Mouse (Mus musculus) left cerebral cortex, adult 8-10 months (tissue): ENCODE data around the gene Lrit3. TPM values are rescaled to one million over a fixed set of nuclear protein-coding genes. Genes with fewer than 3 reads are reported as not detected.
"Not testable (repeated sequence)": the region's sequence is repeated elsewhere in the genome, so short reads cannot be mapped to it uniquely, and the experiment has no call there.

Experiments
- DNase-seq, 2 experiments: peaks; one replicate each; pipeline ENCODE4 v3.0.0; 2022; ENCODE audit warnings: low spot score in 2 of 2
- total RNA-seq, 4 experiments: library from RNA; stranded (reverse); gene quantifications; 2 replicates each; pipeline ENCODE4 v1.2.4; 2022

The Lrit3 gene
- total RNA-seq, 4 experiments from 2014 or later, result 0.20 to 0.21 TPM; not detected in 2

DNA sequence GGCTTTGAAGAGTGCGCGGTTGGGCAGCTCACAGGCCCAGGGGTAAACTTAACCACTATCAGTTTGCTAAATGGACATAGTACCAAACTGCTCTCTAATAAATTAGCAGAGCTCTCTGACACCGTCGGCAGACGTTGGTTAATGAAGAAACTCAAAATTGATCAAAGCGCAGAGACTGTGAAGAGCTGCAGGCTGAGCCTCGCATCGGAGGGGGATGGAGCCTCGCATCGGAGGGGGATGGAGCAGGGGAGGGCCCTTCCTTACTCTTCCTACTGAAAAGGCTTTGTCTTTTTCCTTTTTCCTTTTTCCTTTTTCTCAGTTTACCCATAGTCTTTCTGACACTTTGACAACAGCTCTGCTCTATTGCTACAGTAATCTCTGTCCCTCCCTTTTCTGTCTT lies 22.4 kb downstream of the Lrit3 start:
- DNase-seq, result no peak

DNA sequence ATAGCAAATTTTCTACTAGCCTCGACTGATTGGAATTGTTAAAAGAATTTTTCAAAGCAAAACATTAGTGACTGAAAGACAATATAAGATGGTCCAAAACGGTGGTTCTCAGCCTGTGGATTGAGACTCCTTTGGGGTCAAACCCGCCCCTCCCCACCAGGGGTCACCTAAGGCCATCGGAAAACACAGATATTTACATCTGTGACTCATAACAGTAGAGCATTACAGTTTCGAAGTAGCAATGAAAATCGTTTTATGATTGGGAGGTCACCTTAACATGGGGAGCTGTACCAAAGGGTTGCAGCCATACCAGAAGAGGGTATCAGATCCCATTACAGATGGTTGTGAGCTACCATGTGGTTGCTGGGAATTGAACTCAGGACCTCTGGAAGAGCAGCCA lies 32.6 kb downstream of the Lrit3 start:
- DNase-seq, result no peak

DNA sequence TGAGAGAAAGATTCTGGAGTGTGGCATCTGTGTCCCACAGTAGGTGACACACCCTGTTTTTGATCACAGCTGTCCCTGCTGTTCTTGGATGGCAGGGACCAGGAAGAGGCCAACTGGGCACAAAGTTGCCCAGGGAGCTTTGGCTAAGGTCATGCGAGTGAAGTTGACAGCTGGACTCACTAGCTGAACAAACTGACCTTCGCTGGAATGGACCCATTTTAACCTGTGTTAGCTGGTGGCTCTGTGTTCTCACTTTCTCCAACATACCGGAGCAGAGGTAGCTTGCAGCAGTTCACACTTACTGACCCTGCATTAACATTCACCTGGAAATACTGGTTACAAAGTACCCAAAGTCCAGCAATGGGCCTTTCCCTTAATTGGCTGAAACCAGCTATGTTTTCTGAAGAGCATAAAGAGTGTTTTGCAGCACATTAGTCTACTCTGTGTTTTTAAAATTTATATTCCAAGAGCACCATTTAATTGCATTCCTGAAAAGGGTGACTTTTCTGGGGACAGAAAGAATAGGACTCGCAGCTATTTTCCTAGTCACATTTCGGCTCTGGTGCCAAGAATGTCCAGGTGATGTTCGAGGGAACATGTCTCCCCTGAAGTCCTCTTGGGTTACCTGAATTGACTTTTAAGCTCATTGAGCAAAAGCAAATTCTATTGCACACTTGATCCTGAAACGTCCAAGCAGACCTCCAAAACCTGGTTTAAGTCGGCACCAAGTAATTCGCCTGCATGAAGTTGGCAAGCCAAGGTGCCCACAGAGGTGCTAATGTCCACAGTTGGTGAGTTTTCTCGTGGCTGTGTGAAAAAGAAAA lies 36.6 kb downstream of the Lrit3 start:
- no peak for DNase-seq

DNA sequence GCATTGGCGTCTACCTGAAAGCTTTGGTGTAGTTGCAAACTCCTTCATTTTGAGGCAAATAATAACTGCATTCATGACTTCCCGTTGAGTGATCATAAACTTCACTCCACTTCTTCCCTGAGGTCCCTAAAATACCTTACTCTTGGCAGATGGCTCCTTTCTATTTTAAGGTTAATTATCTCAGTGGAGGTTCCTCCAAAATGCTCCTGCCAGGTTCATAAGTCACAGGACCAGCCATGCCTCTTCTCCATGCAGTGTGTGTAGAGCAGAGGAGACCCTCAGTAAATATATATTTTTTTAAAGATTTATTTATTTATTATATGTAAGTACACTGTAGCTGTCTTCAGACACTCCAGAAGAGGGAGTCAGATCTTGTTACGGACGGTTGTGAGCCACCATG lies 37.7 kb downstream of the Lrit3 start:
- DNase-seq, result no peak

DNA sequence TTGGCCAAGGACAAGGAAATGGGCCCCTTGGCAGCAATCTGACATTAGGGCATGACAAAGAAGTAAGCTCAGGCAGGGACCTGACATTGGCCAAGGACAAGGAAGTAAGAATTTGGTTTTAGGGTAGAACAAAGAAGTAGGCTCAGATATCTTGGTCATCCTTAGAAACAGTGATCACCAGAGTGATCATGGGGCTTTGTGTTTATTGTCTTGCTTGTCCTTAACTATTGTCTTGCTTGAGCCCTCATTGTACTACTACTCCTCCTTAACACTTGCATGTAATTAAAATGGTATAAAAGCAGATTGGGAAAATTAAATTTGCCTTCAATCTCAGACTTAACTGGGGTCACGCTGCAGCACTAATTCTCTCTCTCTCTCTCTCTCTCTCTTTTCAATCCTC lies 46.2 kb downstream of the Lrit3 start:
- not testable (repeated sequence) for DNase-seq

DNA sequence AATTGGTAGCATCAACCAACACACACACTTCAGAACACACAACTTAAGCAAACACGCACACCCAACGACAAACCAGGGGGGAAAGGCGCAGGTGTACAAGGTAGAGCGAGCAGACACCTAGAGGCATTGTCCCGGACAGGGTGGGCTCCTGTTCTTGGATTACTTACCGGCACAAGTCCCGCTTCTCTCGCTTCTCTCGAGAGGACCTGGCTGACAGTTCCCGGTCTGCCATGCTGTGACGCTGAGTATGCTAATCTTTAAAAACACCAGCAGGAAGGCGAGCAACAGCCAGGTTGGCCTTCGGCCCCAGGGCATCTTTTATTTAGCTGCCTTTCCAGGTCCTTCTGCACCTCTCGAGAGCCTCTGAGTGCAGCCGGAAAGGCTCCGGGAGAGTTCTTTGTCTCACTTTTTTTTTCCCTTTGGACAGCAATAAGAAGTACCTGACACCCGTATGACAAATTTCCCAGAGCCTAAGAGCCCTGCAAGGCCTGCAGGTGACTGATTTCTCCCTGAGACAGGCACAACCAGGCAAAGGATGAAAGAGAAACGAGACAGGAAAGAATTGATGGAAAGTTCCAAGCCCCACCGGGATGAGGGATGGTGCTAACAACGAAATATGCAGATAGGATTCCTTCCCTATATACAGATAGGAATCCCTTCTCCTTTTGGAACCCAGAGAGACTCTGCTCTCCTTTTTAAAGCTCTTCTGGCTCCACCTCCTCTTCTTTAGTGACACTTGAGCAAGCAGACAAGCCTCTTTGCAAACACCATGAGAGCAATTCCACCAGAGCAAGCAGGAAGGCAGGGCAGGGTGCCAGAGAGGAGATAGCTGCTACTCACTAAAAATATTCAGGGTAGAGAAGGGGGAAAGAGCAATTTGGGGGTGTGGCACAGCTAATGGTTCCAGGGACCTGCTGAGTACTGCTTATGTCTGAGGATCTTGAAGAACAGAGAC lies 48.9 kb downstream of the Lrit3 start, which contains the start of gene Egf:
TSS of gene Egf (minus strand) at position 667 of the 955 bp plus-strand sequence.
- DNase-seq, result peak in 1 of 2 experiments; percentile 4

DNA sequence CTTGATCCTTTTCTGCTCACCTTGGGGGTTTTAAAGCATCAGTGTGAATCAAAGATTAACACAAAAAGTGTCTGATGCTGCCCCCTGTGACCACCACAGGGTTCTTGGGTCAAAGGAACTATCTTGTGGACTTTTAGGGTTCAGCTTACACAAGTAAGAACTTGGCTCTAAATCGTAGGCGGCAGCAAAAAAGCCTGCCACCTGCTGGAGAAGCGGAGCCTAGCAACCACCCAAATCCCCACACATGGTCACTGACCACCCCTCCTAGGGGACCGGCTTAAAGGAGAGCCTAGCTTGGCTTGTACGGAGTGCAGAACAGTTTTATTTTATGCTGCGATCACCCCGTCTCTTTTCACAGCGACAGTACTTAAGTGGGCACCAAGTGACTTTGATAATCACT lies 59.0 kb downstream of the Lrit3 start:
- DNase-seq, result no peak

DNA sequence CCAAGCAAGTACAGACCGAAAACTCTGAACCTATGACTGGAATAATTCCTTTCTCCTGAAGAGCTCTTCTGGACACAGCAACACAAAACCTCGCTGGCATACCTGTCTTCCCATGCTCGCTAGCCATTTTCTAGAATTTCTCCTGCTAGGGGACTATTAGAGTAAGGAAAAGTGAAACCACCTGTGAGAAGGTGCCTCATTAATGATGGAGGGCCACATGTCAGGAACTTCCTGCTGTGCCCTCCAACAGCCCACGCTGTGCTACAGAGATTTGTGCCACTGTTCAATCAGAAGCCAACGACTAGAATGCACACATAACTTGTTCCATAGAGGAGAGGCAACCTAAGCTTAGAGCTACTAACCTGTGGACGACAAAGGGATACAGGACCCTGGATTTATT lies 61.0 kb downstream of the Lrit3 start:
- DNase-seq, result no peak

DNA sequence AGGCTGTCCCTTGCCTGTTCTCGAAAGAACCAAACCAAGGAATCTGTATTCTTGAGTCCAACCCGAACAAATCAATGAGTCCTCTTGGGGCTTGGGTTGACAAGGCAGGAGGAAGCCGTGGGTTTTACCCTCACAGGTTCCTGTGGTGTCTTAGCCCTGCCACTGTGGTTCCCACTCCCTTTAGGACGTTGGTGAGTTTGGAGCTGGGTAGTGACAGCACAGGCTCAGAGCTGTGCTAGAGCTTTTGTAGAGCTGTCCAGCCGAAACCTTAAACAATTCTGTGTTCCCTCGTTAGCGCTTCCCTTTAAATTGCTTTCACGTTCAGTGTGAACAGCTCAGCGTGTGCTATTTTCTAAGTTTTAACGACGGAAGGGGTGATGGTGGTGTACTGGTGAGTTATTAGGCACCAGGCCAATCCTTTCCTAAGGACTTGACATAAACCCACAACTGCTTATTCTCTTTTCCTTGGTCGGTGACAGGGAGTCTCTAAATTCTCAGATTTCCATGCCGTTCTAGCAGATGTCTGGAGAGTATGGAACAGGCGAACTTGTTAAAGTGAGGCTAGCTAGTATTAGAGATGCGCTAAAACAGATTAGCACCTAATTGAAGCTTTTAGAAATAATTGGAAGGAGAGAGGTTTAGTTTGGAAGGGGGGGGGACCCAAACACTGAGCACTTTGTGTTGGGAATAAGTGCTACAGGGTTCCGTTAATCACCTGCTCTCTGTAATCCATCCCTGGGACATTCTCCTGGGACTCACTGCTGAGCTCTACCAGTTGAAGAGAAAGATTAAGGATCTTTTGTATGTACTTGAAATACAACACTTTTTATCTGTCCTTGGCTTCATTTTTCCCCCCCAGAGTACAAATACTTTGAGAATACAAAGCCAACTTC lies 65.3 kb downstream of the Lrit3 start:
- DNase-seq, result no peak

Other genes starting within 250 kb of the Lrit3 start
- gene Egf, start 48.7 kb downstream of the Lrit3 start, total RNA-seq, result 1 to 10 TPM; 1.8 to 2.7 (median 2.3) TPM
- gene Rrh, start 18.6 kb upstream of the Lrit3 start, total RNA-seq, result 1 to 10 TPM in 2 of 4 experiments, under 1 TPM in 2; 0.57 to 1.1 (median 0.92) TPM
- gene Gar1, start 27.4 kb upstream of the Lrit3 start, total RNA-seq, result 10 to 100 TPM; 42.6 to 58.2 (median 51.6) TPM
- under 1 TPM in 1 of 4 experiments, not detected in 3; 0.19 TPM for gene Cfi, start 31.9 kb upstream of the Lrit3 start, total RNA-seq
- 10 to 100 TPM; 16.1 to 19.6 (median 17.7) TPM for gene Pla2g12a, start 74.6 kb upstream of the Lrit3 start, total RNA-seq
- gene Casp6, start 97.4 kb upstream of the Lrit3 start, total RNA-seq, result 1 to 10 TPM; 3.6 to 6.7 (median 5.4) TPM
- 1 to 10 TPM in 3 of 4 experiments, under 1 TPM in 1; 0.93 to 3.7 (median 1.7) TPM for gene Mcub, start 166.2 kb upstream of the Lrit3 start, total RNA-seq